Mouse (Mus musculus): ENCODE measurements at regions not wholly inside any gene's neighbourhood (a gene's known extent, or its start where the extent isn't known, plus 50 kb on each side); places are given as distances from the start of the nearest gene placed in this dataset.

DNA sequence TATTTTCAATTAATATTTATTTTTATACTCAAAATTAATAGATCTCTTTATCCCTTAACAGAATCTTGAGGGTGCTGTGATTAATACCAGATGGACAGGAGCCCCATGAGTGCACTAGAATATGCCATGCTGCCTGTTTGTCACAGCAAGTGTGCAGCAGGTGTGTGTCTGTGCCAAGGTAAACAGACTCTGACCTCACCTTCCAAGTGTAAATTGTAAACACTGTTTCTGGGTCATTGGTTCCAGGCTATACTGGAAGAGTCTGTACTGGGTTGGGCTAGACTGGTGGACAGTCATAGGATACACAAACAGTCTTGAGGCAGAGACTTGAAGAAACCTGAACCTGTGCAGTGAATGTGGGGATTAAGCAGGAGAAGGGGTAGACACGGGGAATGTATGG lies 422.2 kb downstream of the Gm21833 start:
- DNase-seq: no peak

- DNase-seq: no peak
Measured at GRCm38 (mm10) chr16:83254183-83254582, 426.0 kb downstream of the Gm21833 start.

DNA sequence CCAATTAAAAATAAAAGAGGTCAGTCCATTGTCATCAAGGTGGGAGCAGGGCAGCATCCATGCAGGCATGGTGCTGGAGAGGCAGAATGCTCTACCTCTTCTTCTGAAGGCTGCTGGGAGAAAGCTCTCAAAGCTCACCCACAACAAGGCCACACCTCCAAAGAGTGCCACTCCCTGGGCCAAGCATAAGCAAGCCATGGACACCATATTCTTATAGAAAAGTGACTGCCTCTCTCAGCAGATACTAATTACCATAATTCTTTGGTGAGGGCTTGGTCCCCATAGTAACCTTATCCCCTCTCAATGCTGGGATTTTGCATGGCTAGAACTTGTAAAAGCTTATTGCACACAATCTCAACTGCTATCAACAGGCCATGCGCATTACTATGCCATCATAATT lies 443.7 kb downstream of the Gm21833 start:
- DNase-seq: no peak

DNA sequence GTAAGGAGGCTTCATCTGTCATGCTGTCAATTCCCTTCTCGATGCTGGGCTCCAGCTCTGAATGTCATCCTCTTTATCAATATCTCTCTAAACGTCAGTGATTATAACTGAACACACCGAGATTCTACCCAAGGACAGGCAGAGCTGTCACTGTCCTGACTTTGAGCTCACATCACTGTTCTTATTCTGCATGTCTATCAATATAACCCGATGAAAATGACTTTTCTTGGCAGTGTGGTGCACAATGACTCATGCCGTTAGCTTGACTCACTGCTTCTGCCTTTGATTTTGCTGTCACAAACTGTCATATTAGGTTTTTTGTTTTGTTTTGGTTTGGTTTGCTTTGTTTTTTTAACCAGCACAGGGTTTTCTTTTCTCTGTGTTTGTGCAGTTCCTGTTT lies 488.1 kb downstream of the Gm21833 start:
- DNase-seq: no peak

GRCm38 (mm10) chr16:83326826-83327225 lies 498.6 kb downstream of the Gm21833 start:
- DNase-seq: no peak

GRCm38 (mm10) chr16:83351069-83351468 lies 522.9 kb downstream of the Gm21833 start:
- DNase-seq: no peak

DNA sequence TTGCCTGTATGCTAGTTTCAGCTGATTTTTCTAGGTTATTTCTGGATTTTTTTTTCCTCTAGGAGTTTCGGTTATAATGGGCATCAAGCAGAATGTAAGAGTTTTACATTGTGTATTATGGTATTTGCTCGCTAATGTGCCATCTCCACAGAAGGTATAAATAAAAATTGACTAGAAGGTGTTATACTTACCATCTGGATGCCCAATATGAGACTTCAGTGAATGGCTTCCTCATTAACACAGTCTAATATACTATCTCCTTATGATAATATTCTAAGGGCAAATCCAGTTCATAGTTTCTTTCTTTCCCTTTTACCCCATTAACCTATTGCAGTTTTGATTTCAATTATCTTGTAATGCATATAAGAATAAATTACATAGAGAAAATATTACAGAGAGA lies 566.4 kb downstream of the Gm21833 start:
- no peak for DNase-seq

GRCm38 (mm10) chr16:83420676-83421075 lies 592.5 kb downstream of the Gm21833 start:
- DNase-seq: peak; percentile 15

GRCm38 (mm10) chr16:83423096-83423495 lies 594.9 kb downstream of the Gm21833 start:
- DNase-seq: no peak

Measured in gastrocnemius, postnatal 10 days (tissue).